Mouse (Mus musculus): Measurements from ENCODE around the gene Camta2.

DNA sequence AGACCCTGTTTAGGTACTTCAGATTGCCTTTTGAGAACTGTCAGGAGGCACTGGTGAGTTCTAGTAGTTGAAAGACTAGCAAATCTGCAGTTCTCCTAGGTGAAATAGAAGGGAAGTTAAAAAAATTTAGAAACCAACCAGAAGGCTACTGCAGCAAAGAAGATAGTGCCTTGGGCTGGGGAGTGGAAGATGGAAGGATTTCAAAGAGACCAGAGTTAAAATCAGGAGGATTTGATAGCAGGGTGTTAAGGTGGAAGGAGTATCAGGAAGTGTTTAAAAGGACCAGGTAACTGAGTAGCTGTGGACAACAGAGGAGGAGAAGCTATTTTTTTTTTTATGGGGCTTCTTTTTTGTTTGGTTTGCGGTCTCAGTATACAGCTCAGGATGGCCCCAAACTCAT is 50.1 kb downstream of the Camta2 start:
- TF ChIP-seq CTCF (IDR thresholded peaks at IDR 0.05; ENCODE audit: low read depth, low read length) (no peak), POLR2A (IDR thresholded peaks at IDR 0.05; ENCODE audit: extremely low read depth, insufficient read depth, low read length) (no peak)
